Mouse (Mus musculus): Measurements from ENCODE around the gene Amotl2. TPM values are rescaled to one million over a fixed set of nuclear protein-coding genes. Genes with fewer than 3 reads are reported as not detected.

The Amotl2 gene
- total and polyA plus RNA-seq, 3 experiments: not detected

DNA sequence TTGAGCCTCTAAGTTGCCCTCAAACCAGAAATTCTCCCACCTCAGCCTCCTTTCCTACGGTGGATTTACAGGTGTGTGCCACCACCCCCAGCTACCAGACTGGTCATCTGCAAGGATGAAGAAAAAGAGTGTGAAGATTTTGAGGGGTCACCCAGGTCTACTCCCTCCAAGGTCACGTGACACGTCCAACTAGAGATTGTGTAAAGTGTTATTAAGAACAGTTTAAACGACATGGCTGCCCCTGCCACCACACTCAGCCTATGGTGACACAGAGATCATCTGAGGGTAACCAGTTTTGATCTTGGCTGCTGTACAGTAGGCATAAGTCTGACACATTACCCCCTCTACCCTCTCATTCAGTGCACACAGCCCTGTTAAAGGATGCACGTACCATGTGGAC, 17.0 kb downstream of the Amotl2 start:
- no peaks in the 10 kb centered on the region for H3K9me3 ChIP-seq (replicated peaks; ENCODE audit: insufficient read depth, low read length)
- no peaks in the 10 kb centered on the region for H3K27me3 ChIP-seq (ENCODE audit: control insufficient read depth in 1 of 2, insufficient read depth in 2 of 2, low read length in 2 of 2)
- no peaks in the 10 kb centered on the region for H3K79me2 ChIP-seq (ENCODE audit: control insufficient read depth, insufficient read depth, low read length, poor library complexity)
- H3K4me3 ChIP-seq (ENCODE audit: control insufficient read depth in 1 of 2, insufficient read depth in 1 of 2, low read depth in 2 of 2, low read length in 2 of 2): no peak overlapping the region
- H3K4me1 ChIP-seq (ENCODE audit: control insufficient read depth in 1 of 2, insufficient read depth in 2 of 2, low read length in 2 of 2): no peaks in the 10 kb centered on the region
- H3K9ac ChIP-seq (ENCODE audit: control insufficient read depth, low read depth, low read length, poor library complexity, severe bottlenecking): no peak overlapping the region
- DNase-seq (ENCODE audit: low read depth, low spot score): no peak
- H3K36me3 ChIP-seq (ENCODE audit: control insufficient read depth in 1 of 2, insufficient read depth in 2 of 2, low read length in 2 of 2): no peaks in the 10 kb centered on the region
- no peak overlapping the region for H3K27ac ChIP-seq (ENCODE audit: control insufficient read depth, low read depth, low read length)
- TF ChIP-seq BHLHE40 (IDR thresholded peaks at IDR 0.05; ENCODE audit: borderline replicate concordance, low read depth, low read length): no peak
- TF ChIP-seq ETS1 (IDR thresholded peaks at IDR 0.05; ENCODE audit: low read depth, low read length): no peak
- TF ChIP-seq TCF12 (IDR thresholded peaks at IDR 0.05; ENCODE audit: low read depth, low read length): no peak
- TF ChIP-seq UBTF (IDR thresholded peaks at IDR 0.05; ENCODE audit: borderline replicate concordance, insufficient read depth, low read depth, low read length): no peak
- no peak for TF ChIP-seq KAT2A (conservative IDR thresholded peaks at IDR 0.05; ENCODE audit: low read depth, low read length)

DNA sequence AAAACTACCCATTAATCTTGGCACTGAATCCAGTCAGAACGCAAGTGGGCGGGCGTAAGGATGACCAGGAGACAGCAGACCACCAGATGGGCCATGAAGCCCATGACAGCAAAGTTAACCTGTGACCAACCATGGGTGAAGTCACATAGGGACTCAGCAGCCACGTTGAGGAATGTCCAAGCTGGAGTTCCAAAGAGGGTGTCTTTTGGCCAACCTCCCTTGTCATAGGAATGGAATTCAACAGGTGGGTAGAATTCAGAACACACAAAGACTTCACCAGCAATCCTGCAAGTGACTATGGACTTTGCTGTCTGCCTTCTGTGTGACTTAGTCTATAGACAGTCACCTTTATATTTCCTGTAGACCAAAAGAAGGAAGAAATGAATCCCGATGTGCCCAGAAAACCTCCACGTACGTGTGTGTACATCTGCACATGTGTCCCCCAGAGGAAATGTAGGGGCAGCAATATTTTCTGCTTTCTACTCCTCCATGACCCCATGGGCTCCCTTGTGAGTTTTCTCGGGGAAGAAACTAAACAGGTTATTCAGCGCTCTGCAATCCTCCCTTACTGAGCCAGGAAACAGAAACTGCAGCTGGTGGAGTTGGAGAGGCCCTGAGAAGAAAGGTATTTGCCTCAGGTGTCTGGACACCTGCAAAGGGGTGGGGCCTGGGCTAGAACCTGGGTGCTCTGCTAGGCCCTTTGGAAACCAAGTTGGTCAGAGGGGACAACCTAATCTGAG, 17.7 kb downstream of the Amotl2 start:
- H3K27me3 ChIP-seq (ENCODE audit: control insufficient read depth in 1 of 2, insufficient read depth in 2 of 2, low read length in 2 of 2): no peaks in the 10 kb centered on the region
- H3K9me3 ChIP-seq (replicated peaks; ENCODE audit: insufficient read depth, low read length): no peaks in the 10 kb centered on the region
- TF ChIP-seq MEF2A (IDR thresholded peaks at IDR 0.05; ENCODE audit: extremely low read depth, insufficient replicate concordance, low read depth, low read length, poor library complexity, severe bottlenecking) (no peak), POLR2AphosphoS5 (IDR thresholded peaks at IDR 0.05; ENCODE audit: borderline replicate concordance, low read depth, low read length) (no peak), MAX (IDR thresholded peaks at IDR 0.05; ENCODE audit: low read length) (no peak)
- no peaks in the 10 kb centered on the region for H3K79me2 ChIP-seq (ENCODE audit: control insufficient read depth, insufficient read depth, low read length, poor library complexity)
- no peak overlapping the region for H3K4me3 ChIP-seq (ENCODE audit: control insufficient read depth in 1 of 2, insufficient read depth in 1 of 2, low read depth in 2 of 2, low read length in 2 of 2)
- no peak for DNase-seq (ENCODE audit: low read depth, low spot score)
- H3K9ac ChIP-seq (ENCODE audit: control insufficient read depth, low read depth, low read length, poor library complexity, severe bottlenecking): no peak overlapping the region
- no peak overlapping the region for H3K27ac ChIP-seq (ENCODE audit: control insufficient read depth, low read depth, low read length)
- no peaks in the 10 kb centered on the region for H3K4me1 ChIP-seq (ENCODE audit: control insufficient read depth in 1 of 2, insufficient read depth in 2 of 2, low read length in 2 of 2)
- no peaks in the 10 kb centered on the region for H3K36me3 ChIP-seq (ENCODE audit: control insufficient read depth in 1 of 2, insufficient read depth in 2 of 2, low read length in 2 of 2)

GRCm38 (mm10) chr9:102734739-102735075, 18.2 kb downstream of the Amotl2 start:
- TF ChIP-seq TAL1 (IDR thresholded peaks at IDR 0.05; ENCODE audit: low read length) (no peak), POLR2AphosphoS2 (IDR thresholded peaks at IDR 0.05; ENCODE audit: low read length) (no peak), JUND (IDR thresholded peaks at IDR 0.05; ENCODE audit: low read depth, low read length) (no peak), BHLHE40 (IDR thresholded peaks at IDR 0.05; ENCODE audit: borderline replicate concordance, low read depth, low read length) (no peak), ZKSCAN1 (IDR thresholded peaks at IDR 0.05; ENCODE audit: low read depth, low read length) (no peak), NRF1 (IDR thresholded peaks at IDR 0.05; ENCODE audit: insufficient read depth, low read depth, low read length, poor library complexity, severe bottlenecking) (no peak), USF2 (IDR thresholded peaks at IDR 0.05; ENCODE audit: borderline replicate concordance in 1 of 2, insufficient read depth in 1 of 2, low read depth in 1 of 2, low read length in 2 of 2) (no peak), ELF1 (IDR thresholded peaks at IDR 0.05; ENCODE audit: low read depth, low read length) (no peak), GATA1 (IDR thresholded peaks at IDR 0.05; ENCODE audit: low read depth, low read length) (no peak), MAZ (IDR thresholded peaks at IDR 0.05; ENCODE audit: low read depth, low read length) (no peak), POLR2A (IDR thresholded peaks at IDR 0.05; ENCODE audit: control insufficient read depth in 1 of 2, insufficient read depth in 1 of 2, low read depth in 1 of 2, low read length in 2 of 2, poor library complexity in 1 of 2) (no peak), MYB (IDR thresholded peaks at IDR 0.05; ENCODE audit: low read depth, low read length) (no peak), ETS1 (IDR thresholded peaks at IDR 0.05; ENCODE audit: low read depth, low read length) (no peak)
- Histone ChIP-seq H3K27ac (ENCODE audit: control insufficient read depth, low read depth, low read length) (no peak overlapping the region), H3K36me3 (ENCODE audit: control insufficient read depth in 1 of 2, insufficient read depth in 2 of 2, low read length in 2 of 2) (no peaks in the 10 kb centered on the region)

More at GRCm38 (mm10) chr9:102734739-102735075, 18.2 kb downstream of the Amotl2 start:
- Histone ChIP-seq H3K9ac (ENCODE audit: control insufficient read depth, low read depth, low read length, poor library complexity, severe bottlenecking) (no peak overlapping the region), H3K27me3 (ENCODE audit: control insufficient read depth in 1 of 2, insufficient read depth in 2 of 2, low read length in 2 of 2) (no peaks in the 10 kb centered on the region), H3K4me1 (ENCODE audit: control insufficient read depth in 1 of 2, insufficient read depth in 2 of 2, low read length in 2 of 2) (no peaks in the 10 kb centered on the region), H3K79me2 (ENCODE audit: control insufficient read depth, insufficient read depth, low read length, poor library complexity) (no peaks in the 10 kb centered on the region), H3K4me3 (ENCODE audit: control insufficient read depth in 1 of 2, insufficient read depth in 1 of 2, low read depth in 2 of 2, low read length in 2 of 2) (no peak overlapping the region), H3K9me3 (replicated peaks; ENCODE audit: insufficient read depth, low read length) (no peaks in the 10 kb centered on the region)
- no peak for DNase-seq (ENCODE audit: low read depth, low spot score)

Measured in MEL (cell line).